Comparison of ENCODE assay signal across 7 mouse cellular contexts in the genomic region with DNA sequence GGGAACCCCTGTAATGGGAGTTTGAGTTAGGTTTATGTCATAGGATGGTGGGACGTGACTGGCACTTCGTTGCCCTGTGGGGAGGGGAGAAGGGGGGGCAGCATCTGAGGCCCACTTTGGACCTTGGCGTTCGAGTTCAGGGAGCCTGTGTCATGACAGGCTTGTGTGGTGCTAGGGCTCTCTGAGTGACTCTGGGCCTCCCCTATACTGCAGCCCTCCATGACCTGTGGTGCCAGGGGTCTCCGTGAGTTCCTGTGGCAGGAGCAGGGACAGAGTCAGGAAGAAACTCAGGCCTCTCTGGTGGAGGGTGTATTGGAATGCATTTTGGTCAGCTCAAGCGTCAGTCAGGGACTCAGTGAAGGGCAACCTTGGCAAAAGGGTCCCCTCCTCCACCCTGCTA. TPM values are rescaled to one million over a fixed set of nuclear protein-coding genes. Genes with fewer than 3 reads are reported as not detected.
DNase-seq lines count a peak whose midpoint lies in the region; ATAC-seq and TF ChIP-seq lines count a peak whose summit lies in the region.

No protein-coding gene starts in this region.

- no peak for ATAC-seq in hindbrain, embryonic 15.5 days (ENCODE audit: low FRiP score, low read depth)
- ATAC-seq in megakaryocyte-erythroid progenitor cell, adult 5-6 weeks (replicated peaks; ENCODE audit: low FRiP score, low TSS enrichment, poor library complexity, severe bottlenecking) = 0 out of 2 replicates have a peak, but pooled peaks have one; percentile 5

- H3K27me3 ChIP-seq in liver, adult 2 months (ENCODE audit: control insufficient read depth, insufficient read depth, low read length) = no peaks in the 10 kb centered on the region
- H3K27me3 ChIP-seq in embryonic facial prominence, embryonic 10.5 days (replicated peaks; ENCODE audit: low read depth, poor library complexity, severe bottlenecking) = no peaks in the 10 kb centered on the region
- no peaks in the 10 kb centered on the region for H3K27me3 ChIP-seq in hindbrain, embryonic 15.5 days

- H3K36me3 ChIP-seq in liver, adult 2 months (ENCODE audit: control insufficient read depth, insufficient read depth, low read length) = no peaks in the 10 kb centered on the region
- no peaks in the 10 kb centered on the region for H3K36me3 ChIP-seq in embryonic facial prominence, embryonic 10.5 days (replicated peaks)
- no peaks in the 10 kb centered on the region for H3K36me3 ChIP-seq in hindbrain, embryonic 15.5 days

- H3K4me1 ChIP-seq in liver, adult 2 months (ENCODE audit: control insufficient read depth, insufficient read depth, low read length) = no peaks in the 10 kb centered on the region
- peaks cover 9% of the 10 kb centered on the region; the same call in 1 of the 2 replicates for H3K4me1 ChIP-seq in embryonic facial prominence, embryonic 10.5 days
- no peaks in the 10 kb centered on the region for H3K4me1 ChIP-seq in hindbrain, embryonic 15.5 days (replicated peaks)

- no peak for TF ChIP-seq CTCF in liver, adult 2 months (IDR thresholded peaks at IDR 0.05; ENCODE audit: low read depth, low read length)

- H3K9me3 ChIP-seq in embryonic facial prominence, embryonic 10.5 days = no peaks in the 10 kb centered on the region
- no peaks in the 10 kb centered on the region for H3K9me3 ChIP-seq in hindbrain, embryonic 15.5 days

- WGBS in liver, adult 2 months = 79% methylated on average over 6 of the region's 6 CpGs
- 83% methylated on average over 6 of the region's 6 CpGs for WGBS in embryonic facial prominence, embryonic 10.5 days
- WGBS in hindbrain, embryonic 15.5 days = 88% methylated on average over 6 of the region's 6 CpGs

- H3K79me2 ChIP-seq in liver, adult 2 months (ENCODE audit: control insufficient read depth, insufficient read depth, low read length) = no peaks in the 10 kb centered on the region

- H3K4me3 ChIP-seq in liver, adult 2 months (ENCODE audit: insufficient read depth, low read depth, low read length) = peak overlapping the region; percentile 82
- H3K4me3 ChIP-seq in embryonic facial prominence, embryonic 10.5 days = peak overlapping the region; percentile 37; the same call in 1 of the 2 replicates
- H3K4me3 ChIP-seq in hindbrain, embryonic 15.5 days = 0 out of 2 replicates have a peak overlapping the region, but pooled peaks have one; percentile 3

- TF ChIP-seq POLR2A in liver, adult 2 months (IDR thresholded peaks at IDR 0.05; ENCODE audit: extremely low read depth, insufficient read depth, low read length) = no peak

- H3K27ac ChIP-seq in liver, adult 2 months (replicated peaks; ENCODE audit: insufficient read depth, low read depth, low read length) = peak overlapping the region; percentile 72
- H3K27ac ChIP-seq in embryonic facial prominence, embryonic 10.5 days (replicated peaks) = peak overlapping the region; percentile 40
- H3K27ac ChIP-seq in hindbrain, embryonic 15.5 days (replicated peaks) = no peak overlapping the region

- DNase-seq in liver, adult 2 months (ENCODE audit: extremely low read depth, low read depth, low spot score) = no peak
- no peak for DNase-seq in liver
- no peak for DNase-seq in embryonic facial prominence, embryonic 10.5 days (ENCODE audit: low spot score)
- DNase-seq in left cerebral cortex, postnatal 4 days = no peak
- no peak for DNase-seq in urinary bladder, postnatal 10 days (ENCODE audit: low spot score)

- peak overlapping the region; percentile 19; the same call in 1 of the 2 replicates for H3K4me2 ChIP-seq in hindbrain, embryonic 15.5 days

- intact Hi-C loops in left cerebral cortex, postnatal 4 days (cut with DNase I) = no loop called here

- H3K9ac ChIP-seq in liver, adult 2 months (ENCODE audit: low read depth, low read length) = peak overlapping the region; percentile 78
- H3K9ac ChIP-seq in hindbrain, embryonic 15.5 days = no peak overlapping the region

RNA-seq across cellular contexts. Expression of a gene that starts 0.6 kb away (rescaled TPM):
- 7.6 and 14.4 TPM in 2 replicates for total RNA-seq in liver, adult 2 months (2014; rRNA removed)
- polyA plus RNA-seq in liver, adult 2 months (2012; rRNA removed) = 3.7 and 4.3 TPM in 2 replicates
- 4.0 and 5.3 TPM in 2 replicates for polyA plus RNA-seq in embryonic facial prominence, embryonic 10.5 days (2016; fragmentation: Nextera tagmentation; extraction: Ambion mirVana)
- 4.1 and 4.7 TPM in 2 replicates for polyA plus RNA-seq in hindbrain, embryonic 15.5 days (2015; fragmentation: Nextera tagmentation; extraction: Ambion mirVana)
- total RNA-seq in megakaryocyte-erythroid progenitor cell, adult 5-6 weeks (2014; fragmentation: Nextera tagmentation) = 86.4 and 96.9 TPM in 2 replicates
- 48.1 and 59.8 TPM in 2 replicates for total RNA-seq in megakaryocyte-erythroid progenitor cell, adult 5-6 weeks (2017)
- total RNA-seq in left cerebral cortex, postnatal 4 days (2021) = 10 to 100 TPM; 10.2 to 10.7 TPM

RNA-seq across cellular contexts. Expression of a gene that starts 47.0 kb away (rescaled TPM):
- total RNA-seq in liver, adult 2 months (2014; rRNA removed) = 28.3 and 29.7 TPM in 2 replicates
- 21.5 and 25.1 TPM in 2 replicates for polyA plus RNA-seq in liver, adult 2 months (2012; rRNA removed)
- polyA plus RNA-seq in embryonic facial prominence, embryonic 10.5 days (2016; fragmentation: Nextera tagmentation; extraction: Ambion mirVana) = 1.7 and 2.5 TPM in 2 replicates
- polyA plus RNA-seq in hindbrain, embryonic 15.5 days (2015; fragmentation: Nextera tagmentation; extraction: Ambion mirVana) = 21.9 and 27.7 TPM in 2 replicates
- not detected in 2 replicates for total RNA-seq in megakaryocyte-erythroid progenitor cell, adult 5-6 weeks (2014; fragmentation: Nextera tagmentation)
- total RNA-seq in megakaryocyte-erythroid progenitor cell, adult 5-6 weeks (2017) = not detected in 2 replicates
- total RNA-seq in left cerebral cortex, postnatal 4 days (2021) = 10 to 100 TPM; 92.5 to 94.7 TPM

Comparison
In these comparisons a context has a peak if more than half of its experiments do, and no peak if none do; other contexts are left out.
1. H3K4me3 ChIP-seq: peak in every context shown above with its lines; median percentile 82 in liver, adult 2 months; 37 in embryonic facial prominence, embryonic 10.5 days; 3 in hindbrain, embryonic 15.5 days.
2. RNA of a gene that starts 47.0 kb away (total RNA-seq): 92.5 to 94.7 TPM in left cerebral cortex, postnatal 4 days and 28.3 to 29.7 TPM in liver, adult 2 months; not detected in megakaryocyte-erythroid progenitor cell, adult 5-6 weeks; every median in the first group is over 10 times any median in the second.